Comparison of ENCODE assay signal across 24 mouse cellular contexts in genomic region chr11:118118777-118119176, GRCm38 (mm10). TPM values are rescaled to one million over a fixed set of nuclear protein-coding genes. Genes with fewer than 3 reads are reported as not detected.
DNase-seq lines count a peak whose midpoint lies in the region; ATAC-seq and TF ChIP-seq lines count a peak whose summit lies in the region.
"Had no signal": no experiment of that assay in that cellular context is flagged by ENCODE, and none has a peak within 500 bp of the region (broad histone marks: within the 10 kb centered on the region; RNA-seq: fewer than 3 reads in every experiment).

No protein-coding gene starts in this region.

- H3K27ac ChIP-seq in heart, embryonic 10.5 days, result 0 out of 2 replicates have a peak overlapping the region, but pooled peaks have one; percentile 16
- no peak overlapping the region for H3K27ac ChIP-seq in heart, embryonic 14.5 days (replicated peaks in 1 of 2; ENCODE audit: control insufficient read depth in 1 of 2, insufficient read depth in 1 of 2, low read depth in 2 of 2, low read length in 2 of 2)
- H3K27ac ChIP-seq in heart, postnatal 0 days (ENCODE audit: low read depth), result 0 out of 2 replicates have a peak overlapping the region, but pooled peaks have one; percentile 4
- H3K27ac ChIP-seq: embryonic facial prominence, embryonic 10.5 days; embryonic facial prominence, embryonic 13.5 days; forebrain, embryonic 12.5 days; forebrain, embryonic 15.5 days; hindbrain, embryonic 12.5 days; hindbrain, embryonic 15.5 days had no signal

- peaks cover 53% of the 10 kb centered on the region for H3K4me1 ChIP-seq in heart, embryonic 10.5 days
- H3K4me1 ChIP-seq in heart, embryonic 14.5 days (ENCODE audit: control insufficient read depth in 2 of 2, insufficient read depth in 2 of 2, low read length in 2 of 2), result peaks cover 8 to 14% of the 10 kb centered on the region in 2 experiments; a peak in 3 of 4 replicates
- H3K4me1 ChIP-seq in heart, postnatal 0 days (ENCODE audit: control insufficient read depth, insufficient read depth), result peaks cover 17% of the 10 kb centered on the region
- H3K4me1 ChIP-seq: forebrain, embryonic 12.5 days; forebrain, embryonic 15.5 days; hindbrain, embryonic 15.5 days had no signal

- no peak overlapping the region for H3K4me2 ChIP-seq in heart, embryonic 14.5 days (ENCODE audit: low read length)
- no peak overlapping the region for H3K4me2 ChIP-seq in heart, postnatal 0 days (ENCODE audit: low read depth, low read length)
- H3K4me2 ChIP-seq: embryonic facial prominence, embryonic 13.5 days; forebrain, embryonic 12.5 days; forebrain, embryonic 15.5 days; hindbrain, embryonic 12.5 days; hindbrain, embryonic 15.5 days had no signal

- intact Hi-C loops in heart, postnatal 10 days (cut with DNase I), result no loop called here

- no peaks in the 10 kb centered on the region for H3K36me3 ChIP-seq in heart, embryonic 10.5 days
- no peaks in the 10 kb centered on the region for H3K36me3 ChIP-seq in heart, embryonic 14.5 days (ENCODE audit: control insufficient read depth, insufficient read depth, low read length)
- H3K36me3 ChIP-seq in heart, postnatal 0 days (replicated peaks; ENCODE audit: control insufficient read depth, insufficient read depth, low read length), result no peaks in the 10 kb centered on the region
- H3K36me3 ChIP-seq: embryonic facial prominence, embryonic 10.5 days; embryonic facial prominence, embryonic 13.5 days; forebrain, embryonic 12.5 days; forebrain, embryonic 15.5 days; hindbrain, embryonic 12.5 days; hindbrain, embryonic 15.5 days had no signal

- TF ChIP-seq CTCF in heart, postnatal 0 days (IDR thresholded peaks at IDR 0.05; ENCODE audit: low read depth), result no peak

- peak; percentile 10 for DNase-seq in adrenal gland, adult 2 months
- no peak for DNase-seq in adrenal gland, postnatal 36 days
- DNase-seq in heart, embryonic 10.5 days (ENCODE audit: low spot score), result no peak
- no peak for DNase-seq in heart, adult 18-20 months
- no peak for DNase-seq in heart, adult 11 months
- peak; percentile 16 for DNase-seq in heart, postnatal 0 days (ENCODE audit: low spot score)
- DNase-seq in heart, postnatal 10 days, result no peak
- DNase-seq: cerebellum, adult 11-12 months; cerebellum, adult 8-10 months; cerebellum, postnatal 36 days; embryo, embryonic 11 days; gastrocnemius, postnatal 25 days; heart, postnatal 14 days; kidney, adult 2 months had no signal

- H3K9ac ChIP-seq in heart, embryonic 14.5 days (ENCODE audit: low read length), result no peak overlapping the region
- no peak overlapping the region for H3K9ac ChIP-seq in heart, postnatal 0 days (replicated peaks; ENCODE audit: low read depth, low read length)
- H3K9ac ChIP-seq: embryonic facial prominence, embryonic 13.5 days; forebrain, embryonic 12.5 days; forebrain, embryonic 15.5 days; hindbrain, embryonic 12.5 days; hindbrain, embryonic 15.5 days had no signal

- H3K9me3 ChIP-seq in heart, embryonic 10.5 days, result no peaks in the 10 kb centered on the region
- no peaks in the 10 kb centered on the region for H3K9me3 ChIP-seq in heart, embryonic 14.5 days (ENCODE audit: control insufficient read depth, low read length)
- H3K9me3 ChIP-seq in heart, postnatal 0 days (replicated peaks; ENCODE audit: control insufficient read depth, low read length), result no peaks in the 10 kb centered on the region
- H3K9me3 ChIP-seq: embryonic facial prominence, embryonic 10.5 days; embryonic facial prominence, embryonic 13.5 days; forebrain, embryonic 12.5 days; forebrain, embryonic 15.5 days; hindbrain, embryonic 12.5 days; hindbrain, embryonic 15.5 days had no signal

- no peaks in the 10 kb centered on the region for H3K27me3 ChIP-seq in heart, embryonic 10.5 days (ENCODE audit: insufficient read depth, poor library complexity, severe bottlenecking)
- H3K27me3 ChIP-seq in heart, embryonic 14.5 days (ENCODE audit: control insufficient read depth, insufficient read depth, low read length), result no peaks in the 10 kb centered on the region
- H3K27me3 ChIP-seq in heart, postnatal 0 days (ENCODE audit: control insufficient read depth, insufficient read depth, low read length), result no peaks in the 10 kb centered on the region
- H3K27me3 ChIP-seq: embryonic facial prominence, embryonic 13.5 days; forebrain, embryonic 12.5 days; forebrain, embryonic 15.5 days; hindbrain, embryonic 12.5 days; hindbrain, embryonic 15.5 days had no signal

- H3K4me3 ChIP-seq in heart, embryonic 10.5 days, result no peak overlapping the region
- H3K4me3 ChIP-seq in heart, embryonic 14.5 days (ENCODE audit: control insufficient read depth in 1 of 2, insufficient read depth in 1 of 2, low read depth in 1 of 2, low read length in 2 of 2), result no peak overlapping the region
- no peak overlapping the region for H3K4me3 ChIP-seq in heart, postnatal 0 days (ENCODE audit: low read depth, low read length)
- H3K4me3 ChIP-seq: embryonic facial prominence, embryonic 10.5 days; embryonic facial prominence, embryonic 13.5 days; erythroblast, embryonic 14.5 days; forebrain, embryonic 12.5 days; forebrain, embryonic 15.5 days; hindbrain, embryonic 12.5 days; hindbrain, embryonic 15.5 days had no signal

- TF ChIP-seq EP300 in heart, postnatal 0 days (IDR thresholded peaks at IDR 0.05; ENCODE audit: low read depth), result no peak

- 32% methylated on average over 8 of the region's 8 CpGs for WGBS in heart, embryonic 10.5 days
- 20% methylated on average over 8 of the region's 8 CpGs for WGBS in heart, embryonic 14.5 days
- 18% methylated on average over 8 of the region's 8 CpGs for WGBS in heart, postnatal 0 days

- peak; percentile 51; the same call in 1 of the 2 replicates for ATAC-seq in heart, embryonic 14.5 days (ENCODE audit: insufficient number of reproducible peaks, insufficient read depth, low FRiP score, low read depth)
- peak; percentile 59; the same call in 1 of the 2 replicates for ATAC-seq in heart, postnatal 0 days (ENCODE audit: insufficient read depth, low read depth)
- ATAC-seq: activated CD4-positive, CD25-positive, alpha-beta regulatory T cell, adult 4 months; forebrain, embryonic 15.5 days; intestine, postnatal 0 days had no signal

RNA-seq across cellular contexts. Expression of gene Dnah17, which starts 11.7 kb away (rescaled TPM):
- under 1 TPM; 0.03 to 0.12 TPM for total RNA-seq in adrenal gland, adult 2 months (2021)
- polyA plus RNA-seq in adrenal gland, adult 2 months (2012; rRNA removed), result under 0.01 and 0.12 TPM in 2 replicates
- under 1 TPM in 1 of 2 experiments, not detected in 1; 0.03 TPM for total RNA-seq in adrenal gland, postnatal 36 days (2021)
- polyA plus RNA-seq in heart, embryonic 10.5 days (2016; fragmentation: Nextera tagmentation; extraction: Ambion mirVana), result 0.12 and 0.14 TPM in 2 replicates
- total RNA-seq in heart, adult 18-20 months (2021), result under 1 TPM; 0.02 to 0.05 TPM
- polyA plus RNA-seq in heart, embryonic 14.5 days (2014; fragmentation: Nextera tagmentation; extraction: Ambion mirVana), result 0.11 and 0.23 TPM in 2 replicates
- 0.31 TPM in 1 of 2 replicates, not detected in the other for total RNA-seq in heart, postnatal 0 days (2014; rRNA removed; ENCODE audit: low replicate concordance)
- polyA plus RNA-seq in heart, postnatal 0 days (2015; fragmentation: Nextera tagmentation; extraction: Ambion mirVana), result 0.01 and 0.04 TPM in 2 replicates
- total RNA-seq in heart, postnatal 10 days (2021), result under 1 TPM; 0.12 TPM
- polyA plus RNA-seq: erythroblast, embryonic 14.5 days had no signal

Comparison
In these comparisons a context has a peak if more than half of its experiments do, and no peak if none do; other contexts are left out.
1. DNase-seq: peak in adrenal gland, adult 2 months (single experiment) and heart, postnatal 0 days (single experiment); none in adrenal gland, postnatal 36 days (0 of 2), heart, embryonic 10.5 days (single experiment), heart, adult 18-20 months (0 of 2), heart, adult 11 months (single experiment) and heart, postnatal 10 days (0 of 2).
2. H3K27ac ChIP-seq: peak in heart, embryonic 10.5 days (single experiment) and heart, postnatal 0 days (single experiment); none in heart, embryonic 14.5 days (0 of 2).